Mouse (Mus musculus): ENCODE measurements around the gene Rhobtb1. TPM values are rescaled to one million over a fixed set of nuclear protein-coding genes. Genes with fewer than 3 reads are reported as not detected.

Gene Rhobtb1
- polyA plus RNA-seq, 1 experiment from 2014 or later: 33.2 TPM

- no peak overlapping the region for H3K9ac ChIP-seq (ENCODE audit: low read length)
- no peak overlapping the region for H3K4me2 ChIP-seq (ENCODE audit: low read depth, low read length)
- WGBS: 82% methylated on average over 3 of the region's 3 CpGs
- H3K4me3 ChIP-seq (replicated peaks; ENCODE audit: low read length): no peak overlapping the region
- peaks cover 9% of the 10 kb centered on the region for H3K36me3 ChIP-seq (ENCODE audit: control insufficient read depth, insufficient read depth, low read length)
- ATAC-seq (ENCODE audit: insufficient read depth, low FRiP score): no peak
- H3K9me3 ChIP-seq (replicated peaks; ENCODE audit: control insufficient read depth, low read length): no peaks in the 10 kb centered on the region
- H3K27me3 ChIP-seq (ENCODE audit: control insufficient read depth, insufficient read depth, low read length): no peaks in the 10 kb centered on the region
- H3K27ac ChIP-seq (ENCODE audit: low read length): no peak overlapping the region
- no peaks in the 10 kb centered on the region for H3K4me1 ChIP-seq (ENCODE audit: control insufficient read depth, insufficient read depth, low read length)
Observed at GRCm38 (mm10) chr10:69237185-69237584, 86.0 kb downstream of the Rhobtb1 start.

GRCm38 (mm10) chr10:69237781-69238180 lies 86.5 kb downstream of the Rhobtb1 start:
- H3K27ac ChIP-seq (ENCODE audit: low read length): no peak overlapping the region
- ATAC-seq (ENCODE audit: insufficient read depth, low FRiP score): no peak
- WGBS: 89% methylated on average over 9 of the region's 9 CpGs
- no peaks in the 10 kb centered on the region for H3K27me3 ChIP-seq (ENCODE audit: control insufficient read depth, insufficient read depth, low read length)
- H3K4me2 ChIP-seq (ENCODE audit: low read depth, low read length): no peak overlapping the region
- H3K4me3 ChIP-seq (replicated peaks; ENCODE audit: low read length): no peak overlapping the region
- no peaks in the 10 kb centered on the region for H3K4me1 ChIP-seq (ENCODE audit: control insufficient read depth, insufficient read depth, low read length)
- H3K9me3 ChIP-seq (replicated peaks; ENCODE audit: control insufficient read depth, low read length): no peaks in the 10 kb centered on the region
- H3K9ac ChIP-seq (ENCODE audit: low read length): no peak overlapping the region
- H3K36me3 ChIP-seq (ENCODE audit: control insufficient read depth, insufficient read depth, low read length): peaks cover 9% of the 10 kb centered on the region

GRCm38 (mm10) chr10:69238311-69238710 lies 87.1 kb downstream of the Rhobtb1 start:
- H3K9ac ChIP-seq (ENCODE audit: low read length): no peak overlapping the region
- 61% methylated on average over 6 of the region's 6 CpGs for WGBS
- no peaks in the 10 kb centered on the region for H3K27me3 ChIP-seq (ENCODE audit: control insufficient read depth, insufficient read depth, low read length)
- no peak for ATAC-seq (ENCODE audit: insufficient read depth, low FRiP score)
- no peak overlapping the region for H3K4me3 ChIP-seq (replicated peaks; ENCODE audit: low read length)
- H3K4me1 ChIP-seq (ENCODE audit: control insufficient read depth, insufficient read depth, low read length): no peaks in the 10 kb centered on the region
- no peak overlapping the region for H3K4me2 ChIP-seq (ENCODE audit: low read depth, low read length)
- no peak overlapping the region for H3K27ac ChIP-seq (ENCODE audit: low read length)
- no peaks in the 10 kb centered on the region for H3K9me3 ChIP-seq (replicated peaks; ENCODE audit: control insufficient read depth, low read length)
- H3K36me3 ChIP-seq (ENCODE audit: control insufficient read depth, insufficient read depth, low read length): peaks cover 9% of the 10 kb centered on the region

- Histone ChIP-seq H3K9ac (ENCODE audit: low read length) (no peak overlapping the region), H3K4me2 (ENCODE audit: low read depth, low read length) (no peak overlapping the region), H3K36me3 (ENCODE audit: control insufficient read depth, insufficient read depth, low read length) (peaks cover 9% of the 10 kb centered on the region), H3K27ac (ENCODE audit: low read length) (no peak overlapping the region), H3K9me3 (replicated peaks; ENCODE audit: control insufficient read depth, low read length) (no peaks in the 10 kb centered on the region), H3K4me3 (replicated peaks; ENCODE audit: low read length) (no peak overlapping the region), H3K4me1 (ENCODE audit: control insufficient read depth, insufficient read depth, low read length) (no peaks in the 10 kb centered on the region), H3K27me3 (ENCODE audit: control insufficient read depth, insufficient read depth, low read length) (no peaks in the 10 kb centered on the region)
- WGBS: 82% methylated on average over 2 of the region's 2 CpGs
- ATAC-seq (ENCODE audit: insufficient read depth, low FRiP score): no peak
Observed at GRCm38 (mm10) chr10:69240530-69240929, 89.3 kb downstream of the Rhobtb1 start.

- Histone ChIP-seq H3K4me1 (ENCODE audit: control insufficient read depth, insufficient read depth, low read length) (no peaks in the 10 kb centered on the region), H3K36me3 (ENCODE audit: control insufficient read depth, insufficient read depth, low read length) (peaks cover 8% of the 10 kb centered on the region), H3K4me2 (ENCODE audit: low read depth, low read length) (no peak overlapping the region), H3K9me3 (replicated peaks; ENCODE audit: control insufficient read depth, low read length) (no peaks in the 10 kb centered on the region), H3K9ac (ENCODE audit: low read length) (no peak overlapping the region), H3K27me3 (ENCODE audit: control insufficient read depth, insufficient read depth, low read length) (no peaks in the 10 kb centered on the region), H3K27ac (ENCODE audit: low read length) (no peak overlapping the region), H3K4me3 (replicated peaks; ENCODE audit: low read length) (no peak overlapping the region)
- 71% methylated on average over 4 of the region's 4 CpGs for WGBS
- ATAC-seq (ENCODE audit: insufficient read depth, low FRiP score): no peak
Observed at GRCm38 (mm10) chr10:69245151-69245550, 93.9 kb downstream of the Rhobtb1 start.

- ATAC-seq (ENCODE audit: insufficient read depth, low FRiP score): no peak
- no peak overlapping the region for H3K4me2 ChIP-seq (ENCODE audit: low read depth, low read length)
- no peak overlapping the region for H3K9ac ChIP-seq (ENCODE audit: low read length)
- no peaks in the 10 kb centered on the region for H3K27me3 ChIP-seq (ENCODE audit: control insufficient read depth, insufficient read depth, low read length)
- 72% methylated on average over 10 of the region's 10 CpGs for WGBS
- no peak overlapping the region for H3K27ac ChIP-seq (ENCODE audit: low read length)
- no peaks in the 10 kb centered on the region for H3K4me1 ChIP-seq (ENCODE audit: control insufficient read depth, insufficient read depth, low read length)
- H3K9me3 ChIP-seq (replicated peaks; ENCODE audit: control insufficient read depth, low read length): no peaks in the 10 kb centered on the region
- peaks cover 8% of the 10 kb centered on the region for H3K36me3 ChIP-seq (ENCODE audit: control insufficient read depth, insufficient read depth, low read length)
- no peak overlapping the region for H3K4me3 ChIP-seq (replicated peaks; ENCODE audit: low read length)
Observed at GRCm38 (mm10) chr10:69245906-69246668, 94.9 kb downstream of the Rhobtb1 start.

- Histone ChIP-seq H3K4me3 (replicated peaks; ENCODE audit: low read length) (no peak overlapping the region), H3K9me3 (replicated peaks; ENCODE audit: control insufficient read depth, low read length) (no peaks in the 10 kb centered on the region), H3K27ac (ENCODE audit: low read length) (no peak overlapping the region), H3K36me3 (ENCODE audit: control insufficient read depth, insufficient read depth, low read length) (peaks cover 8% of the 10 kb centered on the region), H3K27me3 (ENCODE audit: control insufficient read depth, insufficient read depth, low read length) (no peaks in the 10 kb centered on the region), H3K9ac (ENCODE audit: low read length) (no peak overlapping the region), H3K4me1 (ENCODE audit: control insufficient read depth, insufficient read depth, low read length) (no peaks in the 10 kb centered on the region), H3K4me2 (ENCODE audit: low read depth, low read length) (no peak overlapping the region)
- ATAC-seq (ENCODE audit: insufficient read depth, low FRiP score): no peak
- 72% methylated on average over 3 of the region's 3 CpGs for whole genome bisulfite sequencing
Observed at GRCm38 (mm10) chr10:69246762-69247161, 95.5 kb downstream of the Rhobtb1 start.

GRCm38 (mm10) chr10:69247311-69248033 lies 96.2 kb downstream of the Rhobtb1 start:
- WGBS: 94% methylated on average over 7 of the region's 7 CpGs
- Histone ChIP-seq H3K27ac (ENCODE audit: low read length) (no peak overlapping the region), H3K9me3 (replicated peaks; ENCODE audit: control insufficient read depth, low read length) (no peaks in the 10 kb centered on the region), H3K27me3 (ENCODE audit: control insufficient read depth, insufficient read depth, low read length) (no peaks in the 10 kb centered on the region), H3K9ac (ENCODE audit: low read length) (no peak overlapping the region), H3K4me1 (ENCODE audit: control insufficient read depth, insufficient read depth, low read length) (peaks cover 5% of the 10 kb centered on the region), H3K4me2 (ENCODE audit: low read depth, low read length) (no peak overlapping the region), H3K4me3 (replicated peaks; ENCODE audit: low read length) (no peak overlapping the region), H3K36me3 (ENCODE audit: control insufficient read depth, insufficient read depth, low read length) (peaks cover 8% of the 10 kb centered on the region)
- no peak for ATAC-seq (ENCODE audit: insufficient read depth, low FRiP score)

Data from stomach, embryonic 16.5 days (tissue).